ENCODE assay signal across 26 mouse cellular contexts in the genomic region with DNA sequence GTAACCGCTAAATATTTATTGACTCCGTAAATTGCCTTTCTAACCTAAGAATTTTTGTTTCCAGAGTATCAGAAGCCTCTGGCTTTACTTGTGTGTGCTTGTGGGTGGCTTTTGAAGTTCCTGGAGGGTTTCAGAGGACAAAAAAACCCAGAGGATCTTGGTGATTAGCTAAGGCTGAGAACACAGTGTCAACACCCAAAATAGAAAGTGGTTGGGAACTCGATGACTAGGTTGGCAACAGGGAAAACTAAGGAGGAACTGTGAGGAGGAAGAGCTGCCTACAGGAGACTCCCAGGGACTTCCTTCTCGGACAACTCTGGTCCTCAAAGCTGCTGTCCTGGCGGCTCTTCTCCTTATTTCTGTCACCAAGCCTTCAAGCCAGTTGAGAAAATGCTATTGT. TPM values are rescaled to one million over a fixed set of nuclear protein-coding genes. Genes with fewer than 3 reads are reported as not detected.
DNase-seq lines count a peak whose midpoint lies in the region; TF ChIP-seq lines count a peak whose summit lies in the region.
"Had no signal": no experiment of that assay in that cellular context is flagged by ENCODE, and none has a peak within 500 bp of the region (broad histone marks: within the 10 kb centered on the region; RNA-seq: fewer than 3 reads in every experiment).

No protein-coding gene starts in this region.

- no peak for TF ChIP-seq CTCF in left cerebral cortex, adult 2 months (IDR thresholded peaks at IDR 0.05)

- peaks cover 33% of the 10 kb centered on the region for H3K27me3 ChIP-seq in heart, embryonic 10.5 days (ENCODE audit: insufficient read depth, poor library complexity, severe bottlenecking)
- H3K27me3 ChIP-seq: CH12.LX had no signal

- H3K4me3 ChIP-seq in heart, embryonic 10.5 days, result no peak overlapping the region
- no peak overlapping the region for H3K4me3 ChIP-seq in left cerebral cortex, adult 2 months

- intact Hi-C loops in left cerebral cortex, adult 2 months (cut with DNase I), result no loop called here

- peaks cover 14% of the 10 kb centered on the region for H3K4me1 ChIP-seq in heart, embryonic 10.5 days

- DNase-seq in heart, adult 11 months, result peak; percentile 50
- no peak for DNase-seq in heart, embryonic 10.5 days (ENCODE audit: low spot score)
- no peak for DNase-seq in left cerebral cortex, adult 2 months (ENCODE audit: extremely low spot score in 1 of 2, low spot score in 2 of 2)
- no peak for DNase-seq in left cerebral cortex, adult 8-10 months (ENCODE audit: low spot score in 2 of 2)
- DNase-seq in brain, adult 2 months (ENCODE audit: low read depth, low spot score), result peak; percentile 84
- DNase-seq in kidney, adult 8-10 months, result no peak
- DNase-seq: adrenal gland, postnatal 10 days; adrenal gland, postnatal 36 days; B cell, adult 2 months; cerebellum, adult 11 months; cerebellum, adult 2 months; cerebellum, adult 9-11 months; cerebellum, postnatal 25 days; gastrocnemius, postnatal 14 days; heart, adult 18-20 months; heart, postnatal 14 days; heart, postnatal 4 days had no signal

- WGBS in heart, embryonic 10.5 days, result 55% methylated on average over 5 of the region's 5 CpGs

- H3K36me3 ChIP-seq in heart, embryonic 10.5 days, result no peaks in the 10 kb centered on the region
- H3K36me3 ChIP-seq: embryonic facial prominence, embryonic 13.5 days; forebrain, embryonic 10.5 days; G1E; heart, embryonic 13.5 days had no signal

- H3K27ac ChIP-seq in heart, embryonic 10.5 days, result no peak overlapping the region
- peak overlapping the region; percentile 94; the same call in 1 of the 2 replicates for H3K27ac ChIP-seq in left cerebral cortex, adult 2 months
- H3K27ac ChIP-seq: embryonic facial prominence, embryonic 13.5 days; forebrain, embryonic 10.5 days; forebrain, embryonic 13.5 days; heart, embryonic 13.5 days; hindbrain, embryonic 14.5 days; hindbrain, postnatal 0 days had no signal

- H3K9me3 ChIP-seq in heart, embryonic 10.5 days, result no peaks in the 10 kb centered on the region
- H3K9me3 ChIP-seq: embryonic facial prominence, embryonic 13.5 days; forebrain, embryonic 10.5 days; forebrain, embryonic 13.5 days; heart, embryonic 13.5 days had no signal

RNA-seq across cellular contexts. Expression of a gene that starts 1.2 kb away (rescaled TPM):
- polyA plus RNA-seq in heart, embryonic 10.5 days (2016; fragmentation: Nextera tagmentation; extraction: Ambion mirVana), result 2.5 and 3.4 TPM in 2 replicates
- total RNA-seq in left cerebral cortex, adult 2 months (2021), result 100 to 1,000 TPM; 282 to 283 TPM
- 100 to 1,000 TPM; 243 to 289 (median 255) TPM for total RNA-seq in left cerebral cortex, adult 8-10 months (2022)
- total RNA-seq: common myeloid progenitor, adult 5-6 weeks had no signal
- polyA plus RNA-seq: G1E had no signal

Comparison
In these comparisons a context has a peak if more than half of its experiments do, and no peak if none do; other contexts are left out.
1. DNase-seq: peak in heart, adult 11 months (single experiment) and brain, adult 2 months (single experiment); none in heart, embryonic 10.5 days (single experiment), left cerebral cortex, adult 2 months (0 of 2), left cerebral cortex, adult 8-10 months (0 of 2) and kidney, adult 8-10 months (0 of 2).